Mouse (Mus musculus): ENCODE results near the gene S100a7a.

DNA sequence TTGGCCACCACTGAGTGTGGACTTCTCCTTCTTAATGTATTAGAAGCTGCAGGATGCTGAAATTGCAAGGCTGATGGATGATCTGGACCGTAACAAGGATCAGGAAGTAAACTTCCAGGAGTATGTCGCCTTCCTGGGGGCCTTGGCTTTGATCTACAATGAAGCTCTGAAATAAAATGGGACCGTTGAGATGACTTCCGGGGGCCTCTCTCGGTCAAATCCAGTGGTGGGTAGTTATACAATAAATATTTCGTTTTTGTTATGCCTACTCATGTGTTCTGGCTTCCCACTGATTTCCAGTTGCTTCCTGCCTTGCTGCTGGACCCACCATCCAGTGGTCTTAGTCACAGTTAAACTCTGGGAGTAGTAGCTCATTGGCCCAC is 39.7 kb upstream of the S100a7a start:
- TF ChIP-seq CTCF (conservative IDR thresholded peaks at IDR 0.05; ENCODE audit: low read length): no peak
- TF ChIP-seq NANOG (IDR thresholded peaks at IDR 0.05; ENCODE audit: borderline replicate concordance, low read length): no peak
